Mouse (Mus musculus) B cell, adult 67 days (primary cell): ENCODE measurements around the gene Spata3. TPM values are rescaled to one million over a fixed set of nuclear protein-coding genes. Genes with fewer than 3 reads are reported as not detected.

Experiments
- total RNA-seq, 2 experiments: library from RNA; stranded (reverse); gene quantifications; 4 replicates each; pipeline ENCODE4 v1.2.4; 2023

Gene Spata3
- total RNA-seq, result not detected

DNA sequence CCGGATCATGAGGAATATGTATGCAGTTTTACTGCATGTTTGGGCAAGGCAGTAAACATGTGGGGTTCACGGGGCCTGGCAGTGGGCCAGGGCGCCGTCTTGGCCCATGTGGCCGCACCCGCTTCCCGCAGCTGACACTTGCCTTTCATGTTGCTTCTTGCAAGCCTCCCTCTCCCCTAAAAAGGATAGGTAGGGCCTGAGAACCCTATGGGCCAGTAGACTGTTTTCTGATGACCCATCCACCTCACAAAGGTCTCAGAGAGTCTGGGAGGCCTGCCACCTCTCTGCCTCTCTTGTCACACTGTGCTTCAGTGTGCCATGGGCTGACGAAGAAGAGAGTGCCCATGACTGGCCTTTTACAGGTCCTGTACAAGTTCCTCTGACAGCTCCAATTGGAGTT, at the start of gene Spata3:
Spata3 (plus strand) TSS at position 301 of the 400 bp plus-strand sequence.

DNA sequence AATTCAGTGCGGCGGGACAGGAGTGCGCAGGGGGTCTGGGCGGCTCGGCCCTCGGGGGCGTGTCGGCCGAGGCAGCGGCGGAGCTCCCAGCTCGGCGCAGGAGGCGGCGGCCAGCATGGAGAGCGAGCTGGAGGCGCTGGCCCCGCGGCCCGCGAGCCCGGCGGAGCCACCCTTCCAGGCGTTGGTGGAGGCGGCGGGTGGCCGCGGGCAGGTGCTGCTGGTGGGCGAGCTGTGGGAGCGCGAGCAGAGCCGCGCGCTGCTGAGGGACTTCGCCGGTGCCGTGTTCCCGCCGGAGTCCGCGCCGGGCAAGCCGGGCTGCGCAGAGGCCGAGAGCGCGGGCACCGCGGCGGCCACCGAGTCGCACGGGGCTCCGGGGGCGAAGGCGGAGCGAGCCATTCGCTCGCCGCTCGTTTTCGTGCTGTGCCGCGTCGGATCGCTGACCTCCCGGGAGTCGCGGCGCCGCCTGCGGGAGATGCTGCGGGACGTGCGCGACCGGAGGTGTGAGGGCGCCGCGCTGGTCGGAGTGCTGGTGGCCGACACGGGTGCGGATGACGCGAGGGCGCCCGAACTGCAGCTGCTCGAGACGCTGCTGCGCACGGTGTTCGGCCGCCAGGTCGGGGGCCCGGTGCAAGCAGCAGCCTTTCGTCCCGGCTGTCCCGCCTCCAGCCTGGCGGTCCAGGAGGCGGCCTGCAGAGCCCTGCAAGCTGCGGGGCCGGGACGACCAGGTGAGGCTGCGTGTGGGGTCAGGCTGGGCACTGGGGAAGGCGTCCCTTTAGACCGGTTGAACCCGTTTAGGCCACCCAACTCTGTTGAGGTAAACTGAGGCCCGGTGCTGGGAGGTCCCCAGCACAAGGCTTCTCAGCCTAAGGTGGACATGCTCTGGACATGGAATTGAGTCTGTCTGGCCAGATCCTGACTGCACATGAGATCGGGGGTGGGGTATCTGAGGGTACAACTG, 29.5 kb downstream of the Spata3 start, which contains the start of gene 2810459M11Rik:
2810459M11Rik (plus strand) TSS at position 16 of the 958 bp plus-strand sequence.

DNA sequence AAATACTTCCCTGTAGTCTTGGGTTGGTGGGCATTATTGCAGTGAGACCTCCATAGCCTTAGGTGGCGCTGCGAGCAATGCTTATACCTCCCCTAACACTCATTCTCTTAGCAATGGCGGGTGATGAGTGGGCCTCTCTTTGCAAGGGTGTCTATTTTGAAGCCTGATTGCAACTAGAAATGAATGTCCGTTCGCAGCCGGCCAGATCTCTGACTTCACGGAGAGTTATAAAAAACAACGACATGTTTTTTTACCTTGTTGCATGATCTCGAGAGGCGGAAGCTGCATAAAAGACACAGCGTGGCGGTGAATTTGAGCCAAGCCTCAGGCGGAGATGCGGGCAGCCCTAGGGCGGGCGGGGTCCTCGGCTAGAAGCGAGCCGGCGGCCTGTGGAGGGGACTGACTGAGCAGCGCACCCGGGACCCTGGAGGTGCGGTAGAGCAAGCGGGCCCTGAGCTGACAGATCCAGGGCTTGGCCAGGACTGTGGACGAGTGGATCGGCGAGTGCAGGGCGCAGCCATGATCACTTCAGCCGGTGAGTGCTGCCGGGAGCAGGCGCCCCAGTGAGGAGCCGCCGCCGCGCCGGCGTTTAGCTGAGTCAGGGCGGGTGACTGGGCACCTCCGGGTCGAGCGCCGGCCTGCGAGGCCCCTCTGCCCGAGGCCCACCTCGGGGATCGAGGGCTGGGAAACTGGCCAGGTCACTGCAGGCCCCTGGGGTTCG, 47.8 kb downstream of the Spata3 start, which contains the start of gene Psmd1:
Psmd1 (plus strand) TSS at position 117 of the 721 bp plus-strand sequence.

Other genes with a start within 250 kb of the Spata3 start
- gene A630001G21Rik, start 238.2 kb upstream of the Spata3 start, total RNA-seq, result 100 to 1,000 TPM; 144 to 159 TPM
- 100 to 1,000 TPM; 104 to 127 TPM for gene Cab39, start 223.4 kb upstream of the Spata3 start, total RNA-seq
- gene Itm2c, start 122.5 kb upstream of the Spata3 start, total RNA-seq, result 10 to 100 TPM; 16.5 to 19.5 TPM
- gene 4933407L21Rik, start 88.3 kb upstream of the Spata3 start, total RNA-seq, result not detected
- 1 to 10 TPM; 1.9 to 3.1 TPM for gene Gpr55, start 55.8 kb upstream of the Spata3 start, total RNA-seq
- not detected for gene 2810459M11Rik, start 29.0 kb downstream of the Spata3 start, total RNA-seq
- 10 to 100 TPM; 53.0 to 63.3 TPM for gene Psmd1, start 47.6 kb downstream of the Spata3 start, total RNA-seq
- gene Htr2b, start 95.2 kb downstream of the Spata3 start, total RNA-seq, result not detected
- not detected for gene Gm21972, start 116.8 kb downstream of the Spata3 start, total RNA-seq
- 1 to 10 TPM; 5.8 to 7.3 TPM for gene Armc9, start 138.0 kb downstream of the Spata3 start, total RNA-seq